Mouse (Mus musculus) thymus, postnatal 0 days (tissue): Measurements from ENCODE around the gene Cat. TPM values are rescaled to one million over a fixed set of nuclear protein-coding genes. Genes with fewer than 3 reads are reported as not detected.

Source experiments
- DNase-seq: peaks from one replicate; pipeline ENCODE4 v3.0.0-alpha.2; 2015; ENCODE audit warnings: low spot score
- polyA plus RNA-seq: library from polyadenylated mRNA; unstranded; fragments of >200 nt; fragmentation: Nextera tagmentation; extraction: Ambion mirVana; gene quantifications from 2 replicates; pipeline ENCODE4 v1.2.1, GENCODE M21; 2015

The Cat gene
- polyA plus RNA-seq, 1 experiment from 2014 or later, result 43.5 TPM

GRCm38 (mm10) chr2:103478326-103478725 is 6.6 kb downstream of the Cat start:
- DNase-seq, result no peak

GRCm38 (mm10) chr2:103477456-103477855 is 7.5 kb downstream of the Cat start:
- DNase-seq, result no peak

- DNase-seq, result peak; percentile 51
Observed at GRCm38 (mm10) chr2:103476657-103477056, 8.3 kb downstream of the Cat start.

GRCm38 (mm10) chr2:103476180-103476579 is 8.8 kb downstream of the Cat start:
- DNase-seq, result no peak

- no peak for DNase-seq
Observed at GRCm38 (mm10) chr2:103473362-103473761, 11.6 kb downstream of the Cat start.

- no peak for DNase-seq
Observed at GRCm38 (mm10) chr2:103466984-103467588, 17.9 kb downstream of the Cat start.

GRCm38 (mm10) chr2:103466272-103466671 is 18.7 kb downstream of the Cat start:
- DNase-seq, result no peak

GRCm38 (mm10) chr2:103465429-103465828 is 19.5 kb downstream of the Cat start:
- no peak for DNase-seq

GRCm38 (mm10) chr2:103464524-103464923 is 20.4 kb downstream of the Cat start:
- DNase-seq, result no peak

- DNase-seq, result no peak
Observed at GRCm38 (mm10) chr2:103462746-103463145, 22.2 kb downstream of the Cat start.

GRCm38 (mm10) chr2:103461743-103462142 is 23.2 kb downstream of the Cat start:
- DNase-seq, result peak; percentile 54

GRCm38 (mm10) chr2:103461210-103461609 is 23.8 kb downstream of the Cat start:
- peak; percentile 19 for DNase-seq

GRCm38 (mm10) chr2:103459069-103459468 is 25.9 kb downstream of the Cat start:
- DNase-seq, result no peak

GRCm38 (mm10) chr2:103457628-103458027 is 27.3 kb downstream of the Cat start:
- no peak for DNase-seq

GRCm38 (mm10) chr2:103457048-103457447 is 27.9 kb downstream of the Cat start:
- no peak for DNase-seq

GRCm38 (mm10) chr2:103456646-103457045 is 28.3 kb downstream of the Cat start:
- DNase-seq, result peak; percentile 86

GRCm38 (mm10) chr2:103455748-103456147 is 29.2 kb downstream of the Cat start:
- DNase-seq, result no peak

- no peak for DNase-seq
Observed at GRCm38 (mm10) chr2:103452550-103452949, 32.4 kb downstream of the Cat start.

GRCm38 (mm10) chr2:103450267-103450666 is 34.7 kb downstream of the Cat start:
- DNase-seq, result no peak

GRCm38 (mm10) chr2:103449813-103450212 is 35.1 kb downstream of the Cat start:
- no peak for DNase-seq

GRCm38 (mm10) chr2:103448947-103449560 is 35.9 kb downstream of the Cat start:
- no peak for DNase-seq

GRCm38 (mm10) chr2:103446326-103446725 is 38.6 kb downstream of the Cat start:
- DNase-seq, result no peak

GRCm38 (mm10) chr2:103445776-103446175 is 39.2 kb downstream of the Cat start:
- DNase-seq, result peak; percentile 71
